Mouse (Mus musculus): ENCODE measurements at regions not wholly inside any gene's neighbourhood (a gene's known extent, or its start where the extent isn't known, plus 50 kb on each side); places are given as distances from the start of the nearest gene placed in this dataset.

GRCm38 (mm10) chr2:74409856-74410404 is 169.3 kb downstream of the Lnpk start:
- 53% methylated on average over 4 of the region's 4 CpGs for WGBS
- ATAC-seq (ENCODE audit: insufficient number of reproducible peaks, low FRiP score, low TSS enrichment, low read depth), result no peak
- Histone ChIP-seq H3K4me3 (no peak overlapping the region), H3K4me2 (no peak overlapping the region), H3K27ac (no peak overlapping the region), H3K9ac (no peak overlapping the region), H3K27me3 (no peaks in the 10 kb centered on the region), H3K36me3 (no peaks in the 10 kb centered on the region), H3K9me3 (no peaks in the 10 kb centered on the region), H3K4me1 (peaks cover 14% of the 10 kb centered on the region)

- no peaks in the 10 kb centered on the region for H3K27me3 ChIP-seq
- no peak overlapping the region for H3K4me3 ChIP-seq
- no peaks in the 10 kb centered on the region for H3K36me3 ChIP-seq
- no peak overlapping the region for H3K4me2 ChIP-seq
- H3K9me3 ChIP-seq, result no peaks in the 10 kb centered on the region
- H3K4me1 ChIP-seq, result peaks cover 16% of the 10 kb centered on the region
- ATAC-seq (ENCODE audit: insufficient number of reproducible peaks, low FRiP score, low TSS enrichment, low read depth), result no peak
- H3K27ac ChIP-seq, result no peak overlapping the region
- no peak overlapping the region for H3K9ac ChIP-seq
- WGBS, result 29% methylated on average over 3 of the region's 3 CpGs
Observed at GRCm38 (mm10) chr2:74404493-74404892, 174.7 kb downstream of the Lnpk start.

GRCm38 (mm10) chr2:74391064-74391463 is 188.2 kb downstream of the Lnpk start:
- Histone ChIP-seq H3K4me1 (0 out of 2 replicates have a peak, but pooled peaks cover under 1% of the 10 kb centered on the region), H3K4me2 (no peak overlapping the region), H3K36me3 (no peaks in the 10 kb centered on the region), H3K4me3 (no peak overlapping the region), H3K27me3 (no peaks in the 10 kb centered on the region), H3K9ac (no peak overlapping the region), H3K9me3 (no peaks in the 10 kb centered on the region), H3K27ac (no peak overlapping the region)
- WGBS, result 84% methylated on average over 4 of the region's 4 CpGs
- no peak for ATAC-seq (ENCODE audit: insufficient number of reproducible peaks, low FRiP score, low TSS enrichment, low read depth)

GRCm38 (mm10) chr2:74388078-74388477 is 191.2 kb downstream of the Lnpk start:
- Histone ChIP-seq H3K27me3 (no peaks in the 10 kb centered on the region; the same call in 1 of the 2 replicates), H3K27ac (no peak overlapping the region), H3K9me3 (no peaks in the 10 kb centered on the region), H3K4me1 (0 out of 2 replicates have a peak, but pooled peaks cover 2% of the 10 kb centered on the region), H3K4me2 (no peak overlapping the region), H3K9ac (no peak overlapping the region), H3K4me3 (no peak overlapping the region), H3K36me3 (no peaks in the 10 kb centered on the region)
- WGBS, result 84% methylated on average over 5 of the region's 5 CpGs
- ATAC-seq (ENCODE audit: insufficient number of reproducible peaks, low FRiP score, low TSS enrichment, low read depth), result no peak

- no peak overlapping the region for H3K4me2 ChIP-seq
- ATAC-seq (ENCODE audit: insufficient number of reproducible peaks, low FRiP score, low TSS enrichment, low read depth), result no peak
- no peak overlapping the region for H3K9ac ChIP-seq
Observed at GRCm38 (mm10) chr2:74384918-74385317, 194.3 kb downstream of the Lnpk start.

GRCm38 (mm10) chr2:74380574-74381287 is 198.5 kb downstream of the Lnpk start:
- Histone ChIP-seq H3K4me1 (0 out of 2 replicates have a peak, but pooled peaks cover 7% of the 10 kb centered on the region), H3K36me3 (no peaks in the 10 kb centered on the region), H3K9ac (no peak overlapping the region), H3K27me3 (no peaks in the 10 kb centered on the region; the same call in 1 of the 2 replicates), H3K27ac (no peak overlapping the region), H3K4me2 (no peak overlapping the region), H3K9me3 (no peaks in the 10 kb centered on the region), H3K4me3 (no peak overlapping the region)
- ATAC-seq (ENCODE audit: insufficient number of reproducible peaks, low FRiP score, low TSS enrichment, low read depth), result no peak
- WGBS, result 19% methylated on average over 7 of the region's 7 CpGs

More at GRCm38 (mm10) chr2:74384918-74385317, 194.3 kb downstream of the Lnpk start:
- Histone ChIP-seq H3K4me3 (no peak overlapping the region), H3K4me1 (0 out of 2 replicates have a peak, but pooled peaks cover 9% of the 10 kb centered on the region), H3K9me3 (no peaks in the 10 kb centered on the region), H3K27me3 (no peaks in the 10 kb centered on the region; the same call in 1 of the 2 replicates), H3K36me3 (no peaks in the 10 kb centered on the region), H3K27ac (no peak overlapping the region)
- 98% methylated on average over 1 of the region's 1 CpGs for WGBS

- Histone ChIP-seq H3K9ac (no peak overlapping the region), H3K27ac (no peak overlapping the region), H3K4me2 (no peak overlapping the region), H3K9me3 (no peaks in the 10 kb centered on the region), H3K4me1 (0 out of 2 replicates have a peak, but pooled peaks cover 7% of the 10 kb centered on the region), H3K36me3 (no peaks in the 10 kb centered on the region), H3K27me3 (no peaks in the 10 kb centered on the region; the same call in 1 of the 2 replicates), H3K4me3 (no peak overlapping the region)
- 92% methylated on average over 3 of the region's 3 CpGs for WGBS
- no peak for ATAC-seq (ENCODE audit: insufficient number of reproducible peaks, low FRiP score, low TSS enrichment, low read depth)
Observed at GRCm38 (mm10) chr2:74378709-74379108, 200.5 kb downstream of the Lnpk start.

- ATAC-seq (ENCODE audit: insufficient number of reproducible peaks, low FRiP score, low TSS enrichment, low read depth), result no peak
- Histone ChIP-seq H3K9me3 (no peaks in the 10 kb centered on the region), H3K27me3 (no peaks in the 10 kb centered on the region), H3K4me2 (no peak overlapping the region), H3K4me3 (no peak overlapping the region), H3K4me1 (no peaks in the 10 kb centered on the region), H3K27ac (no peak overlapping the region), H3K36me3 (no peaks in the 10 kb centered on the region), H3K9ac (no peak overlapping the region)
- 83% methylated on average over 1 of the region's 1 CpGs for WGBS
Observed at GRCm38 (mm10) chr2:74373938-74374337, 205.3 kb downstream of the Lnpk start.

GRCm38 (mm10) chr2:74373056-74373455 is 206.2 kb downstream of the Lnpk start:
- no peak for ATAC-seq (ENCODE audit: insufficient number of reproducible peaks, low FRiP score, low TSS enrichment, low read depth)
- Histone ChIP-seq H3K4me3 (no peak overlapping the region), H3K9me3 (no peaks in the 10 kb centered on the region), H3K27me3 (no peaks in the 10 kb centered on the region), H3K9ac (no peak overlapping the region), H3K4me2 (no peak overlapping the region), H3K36me3 (no peaks in the 10 kb centered on the region), H3K27ac (no peak overlapping the region), H3K4me1 (no peaks in the 10 kb centered on the region)
- WGBS, result 46% methylated on average over 4 of the region's 4 CpGs

- Histone ChIP-seq H3K36me3 (no peaks in the 10 kb centered on the region), H3K4me2 (no peak overlapping the region), H3K27me3 (no peaks in the 10 kb centered on the region), H3K9ac (no peak overlapping the region), H3K9me3 (no peaks in the 10 kb centered on the region), H3K27ac (no peak overlapping the region), H3K4me3 (no peak overlapping the region), H3K4me1 (no peaks in the 10 kb centered on the region)
- ATAC-seq (ENCODE audit: insufficient number of reproducible peaks, low FRiP score, low TSS enrichment, low read depth), result no peak
- WGBS, result 79% methylated on average over 2 of the region's 2 CpGs
Observed at GRCm38 (mm10) chr2:74363255-74363654, 216.0 kb downstream of the Lnpk start.

GRCm38 (mm10) chr2:74354591-74354990 is 224.6 kb downstream of the Lnpk start:
- Histone ChIP-seq H3K9me3 (no peaks in the 10 kb centered on the region), H3K4me1 (no peaks in the 10 kb centered on the region; the same call in 1 of the 2 replicates), H3K36me3 (no peaks in the 10 kb centered on the region), H3K27me3 (no peaks in the 10 kb centered on the region), H3K4me2 (no peak overlapping the region), H3K9ac (no peak overlapping the region), H3K4me3 (no peak overlapping the region), H3K27ac (peak overlapping the region; percentile 11; the same call in 1 of the 2 replicates)
- no peak for ATAC-seq (ENCODE audit: insufficient number of reproducible peaks, low FRiP score, low TSS enrichment, low read depth)
- WGBS, result 57% methylated on average over 8 of the region's 8 CpGs

- H3K4me1 ChIP-seq, result no peaks in the 10 kb centered on the region; the same call in 1 of the 2 replicates
- H3K27me3 ChIP-seq, result no peaks in the 10 kb centered on the region
- H3K4me2 ChIP-seq, result no peak overlapping the region
- no peaks in the 10 kb centered on the region for H3K36me3 ChIP-seq
- no peak overlapping the region for H3K9ac ChIP-seq
- ATAC-seq (ENCODE audit: insufficient number of reproducible peaks, low FRiP score, low TSS enrichment, low read depth), result no peak
- 43% methylated on average over 6 of the region's 6 CpGs for WGBS
- no peaks in the 10 kb centered on the region for H3K9me3 ChIP-seq
- H3K27ac ChIP-seq, result no peak overlapping the region
- no peak overlapping the region for H3K4me3 ChIP-seq
Observed at GRCm38 (mm10) chr2:74349809-74350208, 229.4 kb downstream of the Lnpk start.

Measured in limb, embryonic 15.5 days (tissue).